Mouse (Mus musculus): ENCODE results near the gene Traf4. TPM values are rescaled to one million over a fixed set of nuclear protein-coding genes. Genes with fewer than 3 reads are reported as not detected.

The Traf4 gene
- total RNA-seq, 2 experiments from 2014 or later, result 2.9 to 4.0 TPM

DNA sequence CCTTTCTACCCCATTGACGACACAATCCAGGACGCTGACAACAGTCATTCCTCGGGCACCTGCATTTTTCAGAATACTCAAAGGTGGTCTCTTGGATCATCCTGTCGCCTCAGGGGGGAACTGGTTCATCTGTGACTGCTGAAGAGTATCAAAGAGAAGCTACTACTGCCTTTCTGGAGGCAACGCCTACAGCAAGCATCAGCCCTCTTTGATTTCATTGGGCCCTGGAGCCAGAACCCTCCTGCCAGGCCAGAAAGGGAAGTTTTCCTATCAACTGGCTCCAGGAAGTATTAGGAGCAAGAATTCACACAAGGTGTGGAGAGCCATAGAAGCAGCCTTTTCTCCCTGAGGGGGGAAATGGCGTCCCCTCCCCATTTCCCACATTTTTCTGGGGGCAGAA lies 1.3 kb upstream of the Traf4 start:
- no peak for DNase-seq

DNA sequence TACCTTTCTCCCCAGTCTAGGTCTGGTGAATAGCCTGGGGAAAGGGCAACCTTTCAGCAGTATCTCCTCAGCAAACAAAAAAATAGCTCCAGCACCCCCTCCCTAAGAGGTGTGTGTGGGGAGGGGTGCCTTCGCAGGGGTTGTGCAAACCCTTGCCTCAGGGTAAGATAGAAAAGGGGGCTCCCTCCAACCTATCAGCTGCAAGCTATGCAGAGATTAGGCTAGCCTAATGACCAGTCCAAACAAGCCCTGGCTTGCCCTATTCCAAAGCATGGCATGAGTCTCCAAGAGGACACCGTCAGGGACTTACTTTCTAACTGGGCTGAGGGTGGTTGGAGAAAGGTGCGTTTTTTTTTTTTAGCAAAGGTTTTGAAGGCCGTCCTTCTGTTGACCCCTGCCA lies 772 bp upstream of the Traf4 start:
- no peak for DNase-seq

DNA sequence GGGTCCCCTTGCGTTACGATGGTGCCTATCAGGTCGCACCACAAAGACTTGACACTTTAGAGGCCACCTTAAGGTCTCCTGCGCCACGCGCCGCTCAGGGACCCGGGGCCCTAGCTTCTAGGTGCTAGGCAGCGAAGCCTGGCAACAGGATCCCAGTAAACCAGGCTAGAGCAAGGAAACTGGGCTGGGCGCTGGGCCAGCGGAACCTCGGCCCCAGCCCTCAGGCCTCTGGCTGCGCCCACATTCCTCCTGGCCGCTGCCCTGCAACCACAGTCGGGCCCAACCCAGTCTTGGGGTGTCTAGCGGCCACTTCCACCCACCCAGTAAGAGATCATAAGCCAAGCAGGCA lies 346 bp upstream of the Traf4 start:
- peak; percentile 51 for DNase-seq

DNA sequence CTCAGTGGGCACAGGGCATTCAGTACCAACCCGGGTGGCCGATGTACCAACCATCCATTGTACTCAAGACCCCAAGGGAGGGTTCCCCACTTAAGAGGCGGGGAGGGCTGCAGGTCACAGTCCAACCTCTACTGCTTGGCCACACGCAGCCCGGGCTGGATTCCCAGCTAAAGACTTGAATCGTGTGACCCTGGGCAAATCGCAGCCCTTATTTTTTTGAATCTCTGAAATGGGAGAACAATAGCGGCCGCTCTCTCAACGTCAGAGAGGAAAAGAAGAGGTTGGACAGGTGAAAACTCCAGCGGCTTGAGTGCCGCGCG lies 825 bp downstream of the Traf4 start:
- no peak for DNase-seq

DNA sequence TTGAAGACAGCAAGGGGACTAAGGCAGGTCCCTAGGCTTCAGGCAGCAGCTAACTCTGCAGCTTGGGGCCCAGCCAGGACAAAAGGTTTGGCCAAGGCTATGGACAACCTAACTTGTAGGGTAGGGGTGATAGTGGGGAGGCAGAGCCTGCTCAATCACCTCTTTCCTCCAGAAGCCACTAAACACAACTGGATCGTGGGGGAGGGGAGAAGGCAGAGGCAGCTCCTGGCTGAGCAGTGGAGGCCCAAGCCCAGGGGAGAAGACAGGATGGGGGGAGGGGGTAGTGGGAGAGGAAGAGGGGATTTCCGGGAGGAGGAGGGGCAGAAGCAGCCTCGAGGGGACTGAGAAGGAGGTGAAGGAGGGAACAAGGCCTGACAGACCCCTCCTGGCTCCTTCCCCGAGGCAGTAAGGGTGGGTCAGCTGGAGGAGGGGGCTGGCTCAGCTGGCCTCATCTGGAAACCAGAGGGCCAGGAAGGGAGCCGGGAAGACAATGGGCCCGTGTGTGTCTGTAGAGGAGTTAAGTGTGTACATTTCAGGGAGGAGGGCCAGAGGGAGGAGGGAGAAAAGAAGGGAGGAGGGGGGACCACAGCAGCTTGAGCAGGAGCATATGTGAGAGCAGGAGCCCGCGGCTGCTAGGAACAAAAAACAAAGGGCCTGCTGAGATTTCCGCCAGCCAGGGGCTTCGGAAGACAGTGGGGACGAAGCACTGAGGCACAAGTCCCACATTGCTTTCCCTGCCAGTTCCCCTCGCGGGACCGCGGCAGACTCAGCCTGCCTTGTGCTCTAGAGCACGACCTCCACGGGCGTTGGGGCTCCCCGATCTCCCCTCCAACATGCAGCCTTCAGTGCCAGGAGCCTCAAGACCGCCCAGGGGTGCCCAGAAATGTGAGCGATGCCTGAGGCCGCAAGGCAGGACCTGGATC lies 1.4 kb downstream of the Traf4 start:
- peak; percentile 69 for DNase-seq

DNA sequence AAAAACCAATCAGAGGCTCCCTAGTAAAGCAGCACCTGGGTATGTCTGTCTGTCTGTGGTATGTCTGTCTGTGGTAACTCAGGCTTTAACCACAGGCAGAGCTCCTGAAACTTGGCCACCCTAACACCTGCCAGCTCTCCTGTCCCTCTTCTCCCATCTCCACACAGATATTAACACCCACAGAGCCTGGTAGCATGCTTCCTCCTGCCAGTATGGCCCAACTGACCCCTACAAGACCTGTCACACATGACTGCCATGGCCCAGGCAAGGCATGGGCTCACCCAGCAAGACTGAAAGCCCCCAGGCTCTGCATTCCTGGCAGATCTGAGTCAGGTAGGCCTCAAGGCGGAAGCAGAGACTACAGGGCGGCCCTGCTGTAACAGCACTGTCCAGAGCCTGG lies 2.3 kb downstream of the Traf4 start:
- DNase-seq, result no peak

DNA sequence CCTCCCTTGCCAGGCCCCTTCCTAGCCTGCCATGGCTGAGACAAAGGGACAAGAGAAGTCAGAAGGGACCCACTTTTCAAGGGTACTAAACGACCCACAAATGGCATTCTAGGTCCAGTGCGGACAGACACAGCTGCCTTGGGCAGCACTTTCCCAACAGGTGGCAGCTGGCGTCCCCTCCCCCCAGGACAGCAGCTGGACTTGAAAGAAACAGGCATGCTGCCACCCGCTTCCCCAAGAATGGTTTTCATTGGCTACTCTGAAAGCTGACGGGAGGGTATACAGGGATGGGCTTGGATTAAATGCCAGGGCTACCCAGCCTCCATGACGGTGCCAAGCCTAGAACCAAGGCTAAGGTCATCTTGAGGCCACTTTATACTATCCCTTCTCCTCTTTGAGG lies 2.9 kb downstream of the Traf4 start:
- peak; percentile 73 for DNase-seq

DNA sequence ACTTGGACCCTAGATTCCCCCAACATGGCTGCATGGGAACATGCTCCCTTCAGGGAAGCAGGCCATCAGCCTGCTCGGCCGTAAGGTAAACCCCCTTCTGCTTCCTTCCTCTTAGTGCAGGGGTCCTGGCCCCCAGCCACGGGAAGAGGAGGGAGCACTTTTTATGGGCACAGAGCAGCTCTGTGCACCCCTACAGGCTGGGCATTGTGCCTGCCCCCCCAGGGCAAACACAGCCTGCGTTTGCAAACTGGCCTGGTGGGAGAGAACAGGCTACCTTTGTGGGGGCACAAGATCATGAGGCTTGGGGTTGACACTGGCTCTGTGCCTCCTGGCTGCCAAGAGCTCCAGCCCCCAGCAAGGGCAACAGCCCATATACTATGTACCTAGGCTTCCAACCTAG lies 3.4 kb downstream of the Traf4 start:
- DNase-seq, result no peak

DNA sequence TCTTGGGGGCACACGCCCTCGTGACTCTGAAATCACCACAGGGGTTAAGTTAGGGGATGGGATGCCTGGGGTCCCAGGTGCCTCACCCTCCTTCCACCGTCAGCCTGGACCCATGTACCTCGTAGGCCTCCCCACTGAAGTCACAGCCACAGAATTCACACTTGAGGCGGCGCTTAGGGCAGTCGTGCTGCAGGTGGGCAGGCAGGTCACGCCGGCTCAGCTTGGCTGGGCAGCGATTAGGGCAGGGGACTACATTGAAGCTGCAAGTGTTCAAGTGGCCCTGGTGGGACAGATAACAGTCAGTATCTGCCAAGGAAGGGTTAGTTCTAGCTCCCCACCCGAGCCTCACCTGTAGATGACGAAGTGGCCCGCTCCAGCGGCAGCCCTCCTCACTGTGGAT lies 4.2 kb downstream of the Traf4 start:
- no peak for DNase-seq

DNA sequence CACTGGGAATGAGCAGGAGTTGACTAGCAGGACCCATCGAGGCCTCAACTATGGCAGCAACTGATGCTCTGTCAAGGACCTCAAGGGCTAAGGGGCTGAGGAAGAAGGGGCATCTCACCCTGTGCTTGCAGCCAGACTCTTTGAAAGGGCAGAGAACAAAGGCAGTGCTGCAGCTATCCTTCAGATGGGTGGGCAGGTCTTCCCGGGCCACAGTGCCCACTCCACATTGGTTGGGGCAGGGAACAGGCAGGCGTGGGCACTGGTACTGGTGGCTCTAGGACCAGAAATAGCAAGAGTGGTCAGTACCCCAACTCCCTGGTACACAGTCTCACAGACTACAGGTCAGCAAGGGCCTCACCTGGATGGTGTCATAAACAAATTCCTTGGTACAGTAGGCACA lies 4.7 kb downstream of the Traf4 start:
- no peak for DNase-seq

DNA sequence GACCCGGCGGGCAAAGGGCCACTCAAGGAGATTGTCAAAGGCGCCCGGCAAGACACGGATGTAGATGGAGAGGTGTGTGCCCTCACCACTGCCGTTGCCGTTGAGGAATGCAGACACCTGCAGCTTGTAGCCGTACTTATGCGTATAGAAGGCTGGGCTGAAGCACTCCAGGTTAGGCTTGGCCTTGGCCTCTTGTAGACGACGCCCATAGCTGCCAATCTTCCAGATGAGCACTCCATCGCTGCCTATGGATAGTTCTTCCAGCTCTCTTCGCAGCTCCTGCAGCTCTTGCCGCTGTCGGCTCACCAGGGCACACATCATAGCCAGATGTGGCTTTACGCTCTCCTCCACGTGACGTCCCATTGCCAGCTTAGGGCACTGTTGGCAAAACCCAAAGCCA lies 5.2 kb downstream of the Traf4 start:
- DNase-seq, result no peak

DNA sequence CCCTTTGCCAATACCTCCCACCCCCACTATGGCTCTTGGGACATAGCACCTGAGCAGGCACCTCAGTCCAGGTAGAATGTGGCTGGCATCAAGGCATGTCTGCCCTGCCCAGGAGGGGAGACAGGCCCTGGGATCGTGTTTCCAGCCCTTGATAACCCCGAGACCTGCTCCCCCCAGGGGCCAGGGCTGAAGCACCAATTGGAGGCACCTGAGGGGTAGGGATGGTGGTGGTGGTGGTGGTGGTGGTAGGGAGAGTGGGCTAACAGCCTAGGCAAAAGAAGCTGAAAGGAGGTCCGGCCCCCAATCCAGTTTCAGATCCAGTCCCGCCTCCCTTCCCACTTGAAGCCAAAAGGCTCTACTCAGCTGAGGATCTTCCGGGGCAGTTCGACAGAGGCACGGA lies 5.8 kb downstream of the Traf4 start:
- no peak for DNase-seq

DNA sequence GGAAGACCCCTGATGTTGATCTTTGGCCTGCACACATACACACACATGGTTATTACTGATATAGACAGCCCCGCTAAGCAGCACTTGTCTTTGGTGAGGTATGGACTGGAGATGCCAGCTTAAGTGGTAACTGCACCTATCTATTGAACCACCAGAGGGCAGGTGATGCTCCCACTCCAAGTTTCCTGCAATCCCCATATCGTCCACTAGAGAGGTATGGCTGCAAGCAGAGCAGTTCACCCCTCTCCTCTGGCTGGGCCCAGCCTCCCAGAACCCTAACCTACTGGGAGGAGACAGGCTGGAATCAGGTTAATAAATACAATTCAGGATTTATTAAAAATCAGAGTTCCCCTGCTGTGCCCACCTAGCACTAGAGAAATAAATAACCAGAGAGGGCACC lies 6.3 kb downstream of the Traf4 start:
- peak; percentile 62 for DNase-seq

DNA sequence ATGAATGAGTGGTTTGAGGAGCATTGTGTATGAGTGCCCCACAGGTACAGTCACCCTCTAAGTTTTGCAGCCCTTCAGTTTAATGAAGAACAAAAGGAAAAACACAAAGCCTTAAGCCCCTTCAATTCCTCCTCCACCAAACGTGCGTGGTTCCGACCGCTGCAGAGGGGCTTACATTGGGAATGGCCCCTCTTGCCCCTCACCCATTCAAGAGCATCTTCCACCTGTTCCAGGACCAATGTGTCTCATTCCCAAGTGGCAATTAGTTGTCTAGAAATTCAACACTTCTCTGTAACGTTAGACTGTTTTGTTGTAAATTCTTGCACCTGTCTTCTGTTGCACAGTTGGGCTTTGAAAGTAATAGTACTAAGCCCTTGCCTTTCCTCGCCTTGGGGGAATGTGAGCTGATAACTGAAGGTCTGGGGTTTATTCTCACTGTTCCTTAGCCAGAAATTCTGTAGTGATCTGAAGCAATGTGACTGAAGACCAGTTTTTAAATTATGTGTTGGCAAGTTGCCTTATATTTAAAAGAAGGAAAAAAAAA lies 9.2 kb downstream of the Traf4 start:
- DNase-seq, result no peak

DNA sequence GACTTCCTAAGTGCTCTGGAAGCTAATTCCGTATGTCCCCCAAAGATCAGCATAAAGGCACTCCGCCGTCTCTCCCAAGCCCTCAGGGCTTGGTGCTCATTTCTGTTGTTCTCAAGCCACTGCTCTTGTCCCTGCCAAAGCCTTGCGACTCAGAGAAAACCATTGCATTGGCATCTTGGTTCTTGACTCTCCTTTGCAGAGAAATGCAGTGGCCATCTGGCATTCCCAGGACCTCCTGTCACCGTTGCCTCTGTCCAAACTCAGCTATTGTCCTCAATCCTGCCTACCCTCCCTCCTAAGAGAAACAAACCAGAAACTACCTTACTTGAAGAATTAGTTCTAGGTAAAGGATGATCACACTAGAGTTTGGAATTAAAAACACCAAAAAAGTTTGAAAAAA lies 9.7 kb downstream of the Traf4 start:
- DNase-seq, result no peak

DNA sequence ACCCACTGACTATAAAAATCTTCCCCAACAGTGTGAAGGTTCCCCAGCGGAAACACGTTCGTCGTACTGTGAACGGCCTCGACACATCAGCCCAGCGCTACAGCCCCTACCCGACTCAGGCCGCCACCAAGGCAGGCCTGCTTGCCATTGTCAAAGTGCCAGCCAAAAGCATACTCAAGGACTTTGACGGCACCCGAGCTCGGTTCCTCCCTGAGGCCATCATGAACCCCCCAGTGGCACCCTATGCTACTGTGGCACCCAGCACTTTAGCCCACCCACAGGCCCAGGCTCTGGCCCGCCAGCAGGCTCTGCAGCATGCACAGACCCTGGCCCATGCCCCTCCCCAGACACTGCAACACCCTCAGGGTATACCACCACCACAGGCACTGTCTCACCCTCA lies 11.6 kb downstream of the Traf4 start:
- DNase-seq, result no peak

DNA sequence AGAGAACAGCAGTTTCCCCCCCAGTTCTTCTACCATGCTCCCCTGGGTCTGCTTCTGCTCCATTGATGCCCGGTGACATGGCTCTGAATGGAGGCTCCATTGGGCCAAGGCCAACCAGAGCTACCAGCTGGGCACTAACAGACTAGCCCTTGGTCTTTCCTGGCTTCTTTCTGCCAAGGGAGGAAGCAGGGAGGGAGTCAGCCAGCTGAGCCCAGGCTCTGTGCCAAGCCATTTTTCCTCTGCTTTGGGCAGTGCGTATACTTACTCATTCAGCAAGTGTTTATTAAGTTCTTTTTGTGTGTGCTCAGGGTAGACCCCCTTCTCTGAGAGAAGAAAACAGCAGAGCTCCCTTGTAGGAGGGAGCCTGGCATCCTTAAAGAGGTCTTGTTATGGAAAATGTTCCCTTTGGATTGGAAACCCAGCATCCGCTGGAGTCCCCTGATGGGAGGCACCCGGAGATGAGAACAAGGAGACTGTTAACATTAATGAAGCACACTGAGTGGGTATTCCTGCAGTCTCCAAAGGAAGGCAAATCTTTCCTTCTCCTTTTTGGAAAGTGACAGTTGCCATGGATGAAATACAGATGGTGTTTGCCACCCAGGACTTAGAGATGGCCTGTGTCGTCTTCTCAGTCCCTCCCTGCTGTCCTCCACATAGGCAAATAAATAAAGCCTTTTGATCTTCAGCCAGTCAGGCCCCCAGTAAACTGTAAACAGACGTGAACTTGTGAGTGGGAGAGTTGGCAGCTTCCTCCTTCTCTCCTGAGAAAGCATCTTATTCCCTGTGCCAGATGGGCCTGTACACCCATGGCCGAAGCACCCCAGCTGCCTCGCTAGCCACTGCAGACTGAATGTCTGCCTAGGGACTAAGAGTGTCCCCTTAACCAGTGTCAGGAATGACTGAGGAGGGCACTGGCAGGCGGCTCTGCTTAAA lies 12.8 kb downstream of the Traf4 start:
- DNase-seq, result peak; percentile 66

DNA sequence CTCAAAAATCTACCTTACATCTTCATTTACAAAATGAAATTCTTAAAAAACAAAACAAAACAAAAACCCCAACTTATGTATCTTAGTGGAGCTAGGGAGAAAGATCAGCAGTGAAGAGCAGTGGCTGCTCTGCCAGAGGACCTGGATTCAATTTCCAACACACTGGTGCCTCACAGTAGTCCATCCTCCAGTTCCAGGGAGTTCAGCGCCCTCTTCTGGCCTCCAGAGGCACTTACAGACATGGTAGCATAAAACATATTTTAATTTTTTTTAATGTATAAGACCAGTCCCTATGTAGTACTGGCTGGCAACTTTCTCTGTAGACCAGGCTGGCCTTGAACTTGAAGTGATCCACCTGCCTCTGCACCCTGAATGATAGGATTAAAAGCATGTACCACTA lies 14.2 kb downstream of the Traf4 start:
- DNase-seq, result no peak

DNA sequence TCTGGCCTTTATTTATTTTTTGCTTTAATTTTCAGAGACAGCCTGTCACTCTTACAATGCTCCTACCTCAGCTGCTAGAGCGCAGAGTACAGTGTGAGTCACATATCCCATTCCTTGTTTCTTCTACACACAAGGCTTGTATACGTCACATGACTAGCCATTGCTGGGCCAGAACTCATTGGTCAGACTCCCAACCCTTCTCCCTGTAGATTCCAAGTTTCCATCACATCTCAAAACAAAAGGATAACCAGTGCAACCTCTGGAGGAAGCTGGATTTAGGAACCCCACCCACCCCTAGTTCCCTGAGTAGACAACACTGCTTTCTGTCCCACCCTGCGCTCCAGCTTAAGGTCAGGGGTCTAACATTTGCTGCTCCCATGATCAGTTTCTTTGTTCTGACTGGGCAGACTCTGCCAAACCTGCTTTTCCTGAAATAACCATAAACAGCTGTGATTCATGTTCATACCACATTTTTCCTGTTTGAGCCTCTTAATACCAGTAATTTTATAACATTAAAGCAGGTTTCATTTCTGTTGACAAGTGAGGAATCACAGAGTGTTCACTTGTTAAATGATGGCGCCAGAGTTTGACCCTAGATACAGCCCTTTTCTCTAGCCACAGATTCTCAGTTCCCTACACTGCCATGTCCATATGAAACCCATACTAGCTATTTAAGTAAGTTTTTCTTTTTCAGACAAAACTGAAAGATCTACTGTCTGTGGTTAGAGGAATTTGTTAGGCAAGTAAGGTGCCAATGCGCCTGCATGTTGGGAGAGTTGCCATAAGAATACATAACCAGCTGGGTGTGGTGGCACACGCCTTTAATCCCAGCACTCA lies 18.5 kb downstream of the Traf4 start:
- no peak for DNase-seq

DNA sequence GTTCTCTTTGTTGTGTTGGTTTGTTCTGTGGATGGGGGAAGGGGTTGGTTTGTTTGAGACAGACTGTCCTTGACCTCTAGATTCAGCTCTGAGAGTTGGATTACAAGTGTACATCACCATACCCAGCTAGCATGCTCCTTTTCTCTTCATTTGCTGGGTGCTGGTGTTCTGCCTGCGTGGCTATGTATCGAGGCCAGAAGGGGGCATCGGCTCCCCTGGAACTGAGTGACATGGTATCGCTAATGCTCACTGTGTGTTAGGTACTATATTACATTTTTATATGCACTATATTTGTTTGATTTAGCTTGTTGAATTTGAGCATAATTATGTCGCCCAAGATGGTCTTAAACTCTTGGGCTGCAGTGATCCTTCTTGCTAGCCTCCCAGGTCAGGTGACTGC lies 19.2 kb downstream of the Traf4 start:
- DNase-seq, result no peak

DNA sequence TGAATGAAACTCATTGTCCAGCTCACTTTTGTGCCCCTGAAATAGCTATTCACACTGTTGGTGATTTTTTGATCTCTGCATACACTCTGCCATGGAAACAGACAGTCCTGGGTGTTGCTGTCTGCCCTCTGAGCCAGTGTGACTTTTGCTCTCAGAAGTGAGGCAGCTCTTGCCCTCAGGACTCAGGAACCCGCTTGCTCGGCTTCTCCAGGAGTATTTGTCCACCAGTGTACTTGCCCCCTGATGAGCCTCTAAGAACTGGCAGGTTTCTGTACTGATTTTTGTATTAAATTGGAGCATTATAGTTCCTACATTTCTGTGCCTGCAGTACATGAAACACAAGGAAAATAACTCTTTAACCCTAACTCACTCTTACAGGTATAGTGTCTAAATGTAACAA lies 21.9 kb downstream of the Traf4 start:
- no peak for DNase-seq

DNA sequence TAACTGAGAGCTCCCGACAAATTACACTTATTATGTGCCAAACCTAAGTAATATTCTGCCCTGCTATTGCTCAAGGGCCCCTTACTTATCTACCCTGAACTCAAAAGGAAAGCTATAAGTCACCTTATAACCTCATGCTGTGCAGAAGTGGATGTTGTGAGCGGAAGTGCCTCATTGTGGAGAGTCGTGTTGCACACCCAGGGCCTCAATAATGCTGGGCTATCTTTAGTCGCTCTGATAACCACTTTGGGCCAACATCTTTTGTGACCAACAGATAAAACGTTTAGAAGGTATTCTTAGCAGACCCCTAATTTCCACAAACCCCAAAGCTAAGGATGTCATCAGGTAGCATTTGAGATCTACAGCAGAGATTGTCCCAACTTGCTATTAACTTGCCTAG lies 24.7 kb downstream of the Traf4 start:
- no peak for DNase-seq
